Mouse (Mus musculus) G1E (cell line): ENCODE measurements around the gene Scamp1.

ENCODE experiments used
- CTCF ChIP-seq: IDR thresholded peaks from 2 replicates; pipeline ENCODE4 v1.5.1; 2012; ENCODE audit warnings: low read depth, low read length, inconsistent platforms, mixed read lengths
- GATA1 ChIP-seq: IDR thresholded peaks from 2 replicates; pipeline ENCODE4 v1.6.1; 2012; ENCODE audit warnings: borderline replicate concordance, low read length, inconsistent platforms, mixed read lengths
- GATA2 ChIP-seq: IDR thresholded peaks from 2 replicates; pipeline ENCODE4 v1.6.1; 2012; ENCODE audit warnings: low read depth, low read length, inconsistent platforms, borderline replicate concordance
- POLR2AphosphoS5 ChIP-seq: IDR thresholded peaks from 2 replicates; pipeline ENCODE4 v1.6.1; 2012; ENCODE audit warnings: low read depth, low read length, inconsistent platforms; ENCODE audit not compliant: insufficient replicate concordance
- TAL1 ChIP-seq: conservative IDR thresholded peaks from 2 replicates; pipeline ENCODE4 v1.6.1; 2012; ENCODE audit warnings: low read depth, low read length, inconsistent platforms, mixed read lengths

- TF ChIP-seq GATA1 = no peak
- no peak for TF ChIP-seq POLR2AphosphoS5
- TF ChIP-seq CTCF = no peak
- TF ChIP-seq TAL1 = no peak
- TF ChIP-seq GATA2 = no peak
These were observed 31.4 kb downstream of the Scamp1 start for GRCm38 (mm10) chr13:94254286-94254685.
